Mouse (Mus musculus) heart, adult 9 months (tissue): ENCODE results near the gene Psmd7.

Source experiments
- DNase-seq, 2 experiments: peaks; one replicate each; pipeline ENCODE4 v3.0.0; 2022; ENCODE audit warnings: low spot score in 2 of 2

Psmd7 gene

GRCm38 (mm10) chr8:107578132-107578531 lies 10.1 kb downstream of the Psmd7 start:
- DNase-seq = no peak

- no peak for DNase-seq
Observed at GRCm38 (mm10) chr8:107577640-107578039, 10.6 kb downstream of the Psmd7 start.

DNA sequence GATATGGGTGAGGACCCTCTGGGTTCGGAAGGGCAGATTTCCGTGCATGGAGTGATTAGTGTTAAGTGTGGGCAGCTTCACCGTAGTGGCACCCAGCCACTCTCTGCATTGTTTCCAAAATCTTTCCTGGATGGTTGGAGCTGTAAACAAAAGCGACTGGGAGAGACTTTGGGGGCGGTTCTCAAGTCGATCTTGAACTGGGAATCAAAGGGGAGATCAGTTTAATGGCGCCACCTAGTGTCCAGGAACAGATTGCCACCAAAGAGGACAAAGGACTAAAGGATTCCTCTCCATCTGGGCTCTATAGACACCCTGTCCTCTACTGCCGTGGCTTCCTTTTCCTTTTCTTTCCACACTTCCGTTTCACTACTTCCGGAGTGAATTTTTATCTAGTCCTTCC lies 11.6 kb downstream of the Psmd7 start:
- DNase-seq = peak; percentile 64 to 80

GRCm38 (mm10) chr8:107574771-107575170 lies 13.5 kb downstream of the Psmd7 start:
- DNase-seq = no peak

DNA sequence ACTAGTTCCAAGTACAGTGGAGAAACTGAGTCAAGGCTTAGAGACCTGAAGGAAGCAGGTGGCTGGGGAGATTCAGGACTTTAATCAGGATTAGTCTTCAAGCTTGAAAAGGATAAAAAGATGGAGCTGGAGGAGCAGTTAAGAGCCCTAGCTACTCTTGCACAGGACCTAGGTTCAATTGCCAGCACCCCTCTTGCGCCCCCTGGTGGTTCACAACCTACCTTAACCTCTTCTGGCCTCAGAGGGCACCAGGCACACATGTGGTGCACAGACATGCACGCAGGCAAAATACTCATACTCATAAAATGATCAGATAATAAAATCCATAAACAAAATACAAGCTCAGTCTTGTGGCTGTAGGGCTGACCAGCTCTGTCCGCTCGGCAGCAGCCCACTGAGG lies 15.8 kb downstream of the Psmd7 start:
- peak in 1 of 2 experiments; percentile 45 for DNase-seq

- no peak for DNase-seq
Observed at GRCm38 (mm10) chr8:107571486-107572135, 16.7 kb downstream of the Psmd7 start.

GRCm38 (mm10) chr8:107571046-107571445 lies 17.2 kb downstream of the Psmd7 start:
- DNase-seq = no peak

DNA sequence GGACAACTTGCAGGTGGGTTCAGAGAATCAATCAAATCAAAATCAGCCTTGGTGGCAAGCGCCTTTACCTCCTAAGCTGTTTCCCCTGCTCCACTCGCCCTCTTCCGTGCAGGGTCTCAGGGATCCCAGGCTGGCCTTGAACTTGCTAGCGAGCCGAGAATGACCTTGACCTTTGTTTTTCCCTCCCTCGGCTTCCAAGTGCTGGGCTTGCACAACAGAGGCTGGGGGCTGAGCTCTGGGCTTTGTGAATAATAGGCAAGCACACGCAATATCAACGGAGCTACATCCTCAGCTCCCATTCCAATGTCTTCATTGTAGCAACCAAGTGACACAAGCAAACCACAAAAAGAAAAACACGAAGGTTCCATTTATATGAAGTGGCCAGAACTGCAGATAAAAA lies 26.1 kb downstream of the Psmd7 start:
- DNase-seq = no peak

DNA sequence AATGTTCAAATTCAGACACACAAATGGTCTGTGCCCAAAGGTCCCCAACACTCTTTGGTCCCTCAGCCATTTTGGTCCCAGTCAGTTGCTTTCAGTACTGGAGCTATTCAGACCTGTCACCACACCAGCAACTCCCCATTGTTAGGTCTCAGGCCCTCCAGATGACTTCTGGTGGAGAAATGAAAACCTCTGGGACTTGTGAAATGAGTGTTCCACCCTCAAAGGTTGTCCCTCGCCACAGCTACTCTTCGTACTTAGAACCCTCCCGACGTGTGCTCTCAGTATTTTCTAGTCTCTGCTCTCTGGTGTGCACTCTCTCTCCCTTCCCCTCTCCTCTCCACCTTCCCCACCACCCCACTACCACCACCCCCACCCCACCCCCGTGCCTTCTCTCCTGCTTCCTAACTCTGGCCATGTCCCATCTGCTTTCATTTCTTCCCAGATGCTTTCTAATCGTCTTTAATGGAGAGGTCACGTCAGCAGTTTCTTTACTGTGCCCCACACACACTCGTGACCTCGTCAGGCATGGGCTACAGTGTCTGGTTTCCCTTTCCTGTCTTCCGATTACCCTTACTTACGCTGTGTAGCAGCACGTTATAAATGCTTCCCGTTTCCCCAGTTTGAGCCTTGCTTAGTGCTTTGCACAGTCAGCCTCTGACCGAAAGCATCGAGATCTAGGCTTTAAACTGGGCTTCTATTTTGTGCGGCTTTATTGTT lies 27.3 kb downstream of the Psmd7 start:
- no peak for DNase-seq

GRCm38 (mm10) chr8:107556511-107556936 lies 31.7 kb downstream of the Psmd7 start:
- no peak for DNase-seq

GRCm38 (mm10) chr8:107555231-107555630 lies 33.0 kb downstream of the Psmd7 start:
- DNase-seq = no peak

GRCm38 (mm10) chr8:107552234-107552633 lies 36.0 kb downstream of the Psmd7 start:
- no peak for DNase-seq

DNA sequence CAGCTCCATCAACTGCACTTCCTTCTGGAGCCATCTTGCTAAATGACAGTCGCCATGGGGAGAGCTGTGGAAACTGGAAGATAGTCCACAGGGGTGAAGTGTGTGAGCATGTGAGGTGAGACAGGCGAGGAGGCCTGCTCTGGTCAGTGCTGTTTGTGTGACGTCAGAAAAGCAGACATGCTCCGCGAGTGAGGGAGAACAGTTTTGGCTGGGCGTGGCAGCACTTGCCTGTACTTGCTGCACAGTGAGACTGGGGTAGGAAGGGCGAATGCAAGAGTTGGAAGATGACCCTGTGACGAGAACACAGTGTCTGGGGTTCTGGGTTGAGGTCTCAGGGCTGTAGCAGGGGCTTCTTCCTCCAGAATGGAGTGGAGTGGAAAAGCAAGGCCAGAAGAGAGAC lies 41.4 kb downstream of the Psmd7 start:
- DNase-seq = no peak

DNA sequence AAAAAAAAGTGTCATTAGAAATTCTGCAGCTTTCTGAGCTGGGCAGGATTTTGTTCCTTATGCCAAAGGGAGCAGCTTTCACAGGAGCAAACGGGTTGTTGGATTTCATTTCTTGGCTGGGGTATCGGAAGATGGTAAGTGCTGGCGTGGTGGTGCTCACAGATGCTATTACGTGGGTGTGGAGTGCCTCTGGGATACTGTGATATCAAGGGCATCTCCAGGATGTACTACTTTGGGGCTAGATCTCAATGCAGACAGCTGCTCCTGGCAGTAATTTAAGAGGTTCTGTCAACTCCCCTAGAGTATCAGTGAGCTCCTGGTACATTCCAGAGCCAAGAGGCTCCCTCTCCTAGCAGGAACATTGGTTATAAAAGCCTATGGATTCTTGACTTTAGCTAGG lies 42.1 kb downstream of the Psmd7 start:
- no peak for DNase-seq

DNA sequence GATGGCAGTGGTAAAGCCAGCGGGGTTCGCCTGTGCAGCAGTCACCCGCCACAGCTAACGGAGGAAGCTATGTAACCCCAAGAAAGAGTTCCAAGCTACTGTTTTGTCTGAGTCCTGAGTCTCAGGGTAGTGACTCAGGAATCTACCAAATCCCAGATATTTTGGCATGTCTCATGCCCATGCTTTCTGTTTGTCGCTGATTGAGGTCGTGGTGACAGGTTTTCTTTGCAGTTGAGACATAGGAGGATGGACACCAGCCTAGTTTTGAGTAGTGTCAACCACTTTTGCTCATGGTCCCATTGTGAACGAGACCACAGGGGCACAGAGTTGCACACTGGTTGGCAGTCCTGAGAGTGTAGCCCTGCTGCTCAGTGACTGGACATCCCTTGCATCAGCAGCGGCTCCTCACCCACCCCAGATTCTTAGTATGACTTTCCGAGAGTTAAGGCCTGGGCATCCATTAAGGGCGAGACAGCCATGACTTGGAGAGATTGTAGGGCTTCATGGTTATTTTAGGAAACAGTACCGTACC lies 42.6 kb downstream of the Psmd7 start:
- no peak for DNase-seq

GRCm38 (mm10) chr8:107544651-107545174 lies 43.6 kb downstream of the Psmd7 start:
- peak; percentile 31 to 46 for DNase-seq

DNA sequence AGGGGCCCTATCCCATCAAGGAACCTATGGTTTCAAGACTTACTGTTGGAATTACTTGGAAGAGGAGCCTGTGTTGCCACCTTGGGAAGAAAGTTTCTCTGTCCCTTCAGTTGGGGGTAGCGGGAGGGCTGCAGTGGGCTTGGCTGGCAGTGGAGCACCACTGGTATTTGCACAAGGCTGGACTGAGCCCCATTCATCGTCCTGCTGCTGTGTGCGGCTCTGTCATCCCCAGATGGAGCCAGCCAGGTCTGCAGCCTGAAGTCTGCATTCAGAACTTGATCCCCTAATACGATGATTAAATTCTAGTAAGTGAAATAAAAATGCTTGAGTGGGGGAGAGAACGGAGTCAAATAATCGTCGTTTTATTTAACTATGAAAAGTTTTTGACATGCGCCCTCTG lies 44.1 kb downstream of the Psmd7 start:
- DNase-seq = no peak

DNA sequence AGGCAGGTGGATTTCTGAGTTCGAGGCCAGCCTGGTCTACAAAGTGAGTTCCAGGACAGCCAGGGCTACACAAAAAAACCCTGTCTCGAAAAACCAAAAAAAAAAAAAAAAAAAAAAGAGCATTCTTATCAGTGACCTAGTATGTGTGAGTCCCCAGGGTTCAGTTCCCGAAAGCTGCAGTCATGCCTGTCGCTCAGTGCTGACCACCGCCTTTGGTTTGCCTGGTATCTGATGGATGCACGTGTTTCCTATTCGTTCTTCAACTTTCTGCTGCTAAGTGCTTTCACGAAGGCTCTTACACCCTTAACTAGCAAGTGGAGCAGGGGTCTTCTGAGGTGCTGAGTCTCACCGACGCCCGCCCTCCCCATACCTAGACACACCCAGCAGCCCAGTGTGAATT lies 44.5 kb downstream of the Psmd7 start:
- DNase-seq = no peak

GRCm38 (mm10) chr8:107542151-107542550 lies 46.1 kb downstream of the Psmd7 start:
- DNase-seq = peak; percentile 37 to 49

- DNase-seq = no peak
Observed at GRCm38 (mm10) chr8:107541369-107541768, 46.9 kb downstream of the Psmd7 start.

- no peak for DNase-seq
Observed at GRCm38 (mm10) chr8:107540623-107541022, 47.6 kb downstream of the Psmd7 start.

GRCm38 (mm10) chr8:107537472-107537871 lies 50.8 kb downstream of the Psmd7 start:
- DNase-seq = no peak
